Mouse (Mus musculus) left cerebral cortex, postnatal 25 days (tissue): ENCODE measurements at regions not wholly inside any gene's neighbourhood (a gene's known extent, or its start where the extent isn't known, plus 50 kb on each side); places are given as distances from the start of the nearest gene placed in this dataset.
A peak's percentile ranks its signal among the peaks of the same experiment; 100 is the strongest.
"Not testable (repeated sequence)": the region's sequence is repeated elsewhere in the genome, so short reads cannot be mapped to it uniquely, and the experiment has no call there.

Experiments used
- DNase-seq, 2 experiments: peaks; one replicate each; pipeline ENCODE4 v3.0.0; 2022; ENCODE audit warnings: low spot score in 2 of 2, mixed read lengths in 1 of 2
- intact Hi-C: fragments of 180-260 bp; cut with DNase I; formaldehyde crosslinking; loops from one replicate; pipeline ENCODE4 v1.15.1; 2025

DNA sequence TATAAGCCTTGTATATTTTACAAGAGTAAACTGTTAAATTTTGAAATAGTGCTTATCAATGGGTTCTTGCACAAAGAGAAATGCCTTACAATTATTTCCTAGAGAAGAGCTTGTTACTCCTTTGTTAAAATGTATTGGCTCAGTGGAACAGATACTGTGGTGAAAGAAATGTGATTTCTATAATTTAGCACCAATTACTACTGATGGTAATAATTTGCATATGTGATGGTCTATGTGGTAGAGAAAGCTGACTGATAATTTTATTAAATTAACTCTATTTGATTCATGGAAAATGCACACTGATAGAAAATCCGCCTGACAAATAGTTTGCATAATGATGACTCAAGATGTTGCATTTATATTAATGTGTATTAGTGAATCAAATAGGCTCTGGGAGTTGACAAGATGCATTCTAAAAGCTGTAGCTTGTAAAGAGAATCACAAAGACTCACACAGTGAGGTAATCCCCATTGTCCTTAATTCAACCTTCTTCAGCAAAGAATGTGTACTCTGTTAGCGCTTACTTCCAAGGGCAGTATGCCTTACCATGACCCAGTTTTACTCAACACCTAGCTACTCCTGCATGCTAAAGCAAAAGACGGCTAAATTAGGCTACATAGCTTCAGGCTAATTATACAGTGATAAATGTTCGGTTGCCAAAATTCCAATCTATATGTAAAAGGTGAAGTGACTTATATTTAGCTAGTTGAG is 329.8 kb upstream of the Cenpq start:
- DNase-seq = no peak
- intact Hi-C loops = no loop called here

DNA sequence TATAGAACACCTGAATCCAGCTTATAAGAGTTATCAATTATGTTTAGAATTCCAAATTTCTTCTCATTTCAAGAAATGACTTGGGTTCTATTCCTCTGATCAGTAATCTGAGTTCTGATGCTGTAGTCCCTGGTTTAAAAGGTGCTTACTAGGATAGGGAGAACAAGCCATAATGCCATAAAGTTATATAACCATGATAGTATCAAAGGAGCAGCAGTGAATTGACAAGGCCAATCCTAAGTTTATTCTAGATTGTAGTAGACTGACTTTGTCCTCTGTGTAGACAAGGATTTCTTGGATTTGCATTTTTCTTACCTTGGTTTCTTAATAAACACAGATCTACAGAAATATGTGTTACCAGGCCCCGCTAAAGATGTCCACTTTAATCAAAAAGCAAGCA is 326.6 kb upstream of the Cenpq start:
- intact Hi-C loops = no loop called here
- DNase-seq = no peak

DNA sequence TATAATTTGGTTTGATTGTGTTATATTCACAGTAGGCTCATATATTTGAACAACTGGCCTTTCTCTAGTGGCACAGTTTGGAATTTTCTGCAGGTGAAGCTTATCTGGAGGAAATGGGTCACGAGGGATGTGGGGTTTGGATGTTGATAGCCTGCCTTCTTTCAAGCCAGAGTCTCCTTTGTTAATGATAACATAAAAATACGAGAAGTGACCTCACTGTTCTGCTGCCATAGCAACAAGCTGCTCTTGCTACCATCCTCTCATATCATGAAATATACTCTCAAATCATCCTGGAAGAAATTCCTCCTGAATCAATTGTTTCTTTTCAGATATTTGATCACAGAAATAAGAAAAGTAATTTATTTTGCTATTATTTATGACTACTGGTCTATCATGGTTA is 313.6 kb upstream of the Cenpq start:
- no peak for DNase-seq
- intact Hi-C loops = no loop called here

DNA sequence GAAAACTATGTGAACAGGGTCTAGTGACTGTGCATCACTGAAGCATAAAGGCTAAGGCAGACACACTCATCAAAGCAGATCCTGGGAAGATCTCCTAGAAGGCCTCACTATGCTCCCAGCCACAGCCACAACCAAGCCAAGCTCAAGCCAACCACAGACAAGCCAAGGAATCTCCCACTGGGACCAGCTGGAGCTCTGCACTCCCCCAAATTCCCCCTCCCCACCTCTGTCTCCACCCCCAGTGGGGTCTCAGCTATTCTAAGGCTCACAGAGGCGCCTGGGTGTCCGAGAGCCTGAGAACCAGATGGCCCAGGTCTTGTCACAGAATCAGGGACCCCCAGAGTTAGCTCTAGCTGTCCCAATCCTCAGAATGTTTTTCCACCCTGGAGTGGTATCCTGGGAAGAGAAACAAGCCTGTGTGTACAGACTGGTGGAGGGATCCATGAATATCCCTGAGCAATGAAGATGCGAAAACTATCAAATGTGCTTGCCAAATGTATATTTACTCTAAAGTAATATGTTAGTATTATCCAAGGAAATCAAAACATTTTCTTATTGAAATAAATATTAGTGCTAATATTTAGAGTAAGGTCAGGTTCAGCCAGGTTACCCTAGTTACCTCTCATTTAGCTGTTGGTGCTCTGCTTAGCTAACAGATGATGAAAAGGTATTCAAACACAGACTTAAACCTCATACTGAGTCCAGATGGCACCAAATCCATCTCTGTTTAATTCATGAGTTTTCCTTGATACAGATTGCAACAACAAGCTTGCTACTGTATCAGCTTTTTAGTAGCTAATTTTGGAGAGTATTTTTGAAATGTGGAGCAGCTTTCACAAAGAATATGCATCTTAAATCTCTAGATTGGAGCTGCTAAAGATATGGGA is 292.5 kb upstream of the Cenpq start:
- intact Hi-C loops = no loop called here
- peak in 1 of 2 experiments; percentile 9 for DNase-seq

GRCm38 (mm10) chr17:41216816-41217215 is 282.0 kb upstream of the Cenpq start:
- no peak for DNase-seq
- intact Hi-C loops = no loop called here

DNA sequence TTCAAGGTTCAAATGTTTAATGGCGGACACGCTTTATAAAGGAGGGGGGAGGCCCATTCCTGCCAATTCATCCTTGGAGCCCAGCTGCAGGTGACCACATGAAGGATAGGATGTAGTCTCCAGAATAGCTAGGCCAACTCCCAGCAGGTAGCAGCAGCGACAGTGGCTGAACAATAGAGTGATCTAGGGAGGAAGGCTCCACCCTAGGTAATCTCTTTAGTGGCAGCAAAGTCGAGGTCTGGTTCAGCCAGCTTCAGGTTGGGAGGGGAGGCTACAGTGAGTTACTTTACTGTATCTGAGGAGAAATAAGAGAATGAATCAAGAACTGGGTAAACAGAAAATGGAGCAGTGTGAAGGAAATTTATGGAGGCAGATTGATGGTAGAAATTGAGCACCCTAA is 264.6 kb upstream of the Cenpq start:
- intact Hi-C loops, DNase-seq: not testable (repeated sequence)

GRCm38 (mm10) chr17:41190371-41190770 is 255.5 kb upstream of the Cenpq start:
- DNase-seq, intact Hi-C loops: not testable (repeated sequence)

GRCm38 (mm10) chr17:41186691-41187090 is 251.8 kb upstream of the Cenpq start:
- intact Hi-C loops, DNase-seq: not testable (repeated sequence)

DNA sequence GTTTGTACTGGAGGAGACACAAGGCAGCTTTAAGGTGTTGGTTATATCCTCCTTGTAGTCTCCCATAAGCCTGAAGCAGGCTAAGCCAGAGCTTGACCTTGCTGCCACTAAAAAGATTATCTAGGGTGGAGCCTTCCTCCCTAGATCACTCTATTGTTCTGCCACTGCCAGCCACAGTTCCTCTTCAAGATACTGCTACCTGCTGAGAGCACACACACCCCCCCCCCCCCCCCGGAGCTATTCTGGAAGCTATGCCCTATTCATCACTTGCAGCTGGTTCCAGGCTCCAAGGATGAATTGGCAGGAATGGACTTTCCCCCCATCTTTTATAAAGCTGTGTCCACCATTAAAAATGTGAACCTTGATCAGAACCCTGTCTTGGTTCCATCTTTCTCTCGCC is 249.9 kb upstream of the Cenpq start:
- no peak for DNase-seq
- intact Hi-C loops = no loop called here

GRCm38 (mm10) chr17:41153736-41154453 is 219.0 kb upstream of the Cenpq start:
- intact Hi-C loops = no loop called here
- DNase-seq = peak; percentile 4 to 50

- peak; percentile 4 to 11 for DNase-seq
- intact Hi-C loops = no loop called here
Observed at GRCm38 (mm10) chr17:41152427-41152826, 217.6 kb upstream of the Cenpq start.

GRCm38 (mm10) chr17:41144523-41144922 is 209.7 kb upstream of the Cenpq start:
- intact Hi-C loops = no loop called here

DNA sequence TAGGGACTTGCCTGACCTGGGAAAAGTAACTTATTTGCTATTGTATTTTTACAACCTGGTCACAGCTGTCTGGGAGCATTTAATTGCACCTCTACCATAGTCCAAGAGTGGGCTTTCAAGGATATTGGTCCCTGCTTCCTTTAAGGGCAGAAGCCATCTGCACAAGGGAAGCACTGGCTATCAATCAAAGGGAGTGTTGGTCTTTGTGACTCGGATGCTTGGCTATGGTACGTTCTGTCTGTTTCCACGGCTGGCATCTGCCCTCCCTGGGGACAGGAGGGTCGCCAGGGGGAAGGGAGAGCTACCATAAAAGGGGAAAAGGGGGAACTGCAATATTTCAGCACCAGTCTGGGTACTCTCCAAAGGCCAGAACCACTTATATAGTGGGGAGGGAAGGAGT is 190.7 kb upstream of the Cenpq start:
- intact Hi-C loops = no loop called here
- DNase-seq = no peak

More at GRCm38 (mm10) chr17:41144523-41144922, 209.7 kb upstream of the Cenpq start:
- DNase-seq = peak; percentile 9 to 81

- intact Hi-C loops = no loop called here
- DNase-seq = no peak
Observed at GRCm38 (mm10) chr17:41122939-41123338, 188.1 kb upstream of the Cenpq start.

GRCm38 (mm10) chr17:41103980-41104379 is 169.1 kb upstream of the Cenpq start:
- no peak for DNase-seq
- intact Hi-C loops = no loop called here

DNA sequence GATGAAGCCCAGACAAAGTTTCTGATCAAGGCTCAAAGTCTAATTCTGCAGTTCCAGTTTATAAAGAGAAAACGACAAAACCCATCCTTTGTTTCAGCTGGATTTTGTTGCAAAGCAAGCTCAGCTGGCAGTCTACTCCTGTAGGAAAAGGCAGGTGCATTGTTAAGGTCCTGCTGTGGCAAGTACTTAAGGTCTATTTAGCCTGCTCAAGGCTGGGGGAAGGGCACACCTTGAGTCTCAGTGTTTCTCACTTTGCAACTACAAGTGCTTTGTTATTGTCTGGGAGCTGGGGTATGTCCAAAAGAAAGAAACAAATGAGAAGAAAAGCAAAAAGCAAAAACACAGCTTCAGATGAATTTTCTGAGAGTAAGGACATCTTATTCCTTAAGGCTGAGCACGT is 136.0 kb upstream of the Cenpq start:
- intact Hi-C loops = no loop called here
- DNase-seq = no peak
